Mouse (Mus musculus): Measurements from ENCODE around the gene Hist1h4f. TPM values are rescaled to one million over a fixed set of nuclear protein-coding genes. Genes with fewer than 3 reads are reported as not detected.

Hist1h4f gene
- not detected for polyA plus RNA-seq (2017; shearing (Covaris generic))

GRCm38 (mm10) chr13:23551146-23551834 lies at the start of gene Hist1h4f:
Gene Hist1h4f, minus strand, starts transcription at chr13:23551648.

GRCm38 (mm10) chr13:23581408-23582218 lies 30.2 kb upstream of the Hist1h4f start, which contains the start of gene Hist1h4d:
Gene Hist1h4d, plus strand, starts transcription at chr13:23581598.

GRCm38 (mm10) chr13:23575271-23575851 lies 23.9 kb upstream of the Hist1h4f start, which contains the start of gene Hist1h3d:
Gene Hist1h3d, plus strand, starts transcription at chr13:23575763.

GRCm38 (mm10) chr13:23573898-23574524 lies 22.6 kb upstream of the Hist1h4f start, which contains the start of the genes Hist1h2bf and Hist1h2ad:
Gene Hist1h2bf, minus strand, starts transcription at chr13:23574196.
Gene Hist1h2ad, plus strand, starts transcription at chr13:23574381.

GRCm38 (mm10) chr13:23571022-23571503 lies 19.6 kb upstream of the Hist1h4f start, which contains the start of the genes Hist1h2ae and Hist1h2bg:
Gene Hist1h2ae, minus strand, starts transcription at chr13:23571220.
Gene Hist1h2bg, plus strand, starts transcription at chr13:23571396.

GRCm38 (mm10) chr13:23561883-23562659 lies 10.6 kb upstream of the Hist1h4f start, which contains the start of gene Hist1h3e:
Gene Hist1h3e, minus strand, starts transcription at chr13:23562369.

GRCm38 (mm10) chr13:23552962-23553361 lies 1.5 kb upstream of the Hist1h4f start, which contains the start of gene Hist1h1d:
Gene Hist1h1d, plus strand, starts transcription at chr13:23553262.

GRCm38 (mm10) chr13:23543965-23544786 lies 7.3 kb downstream of the Hist1h4f start, which contains the start of gene Hist1h3f:
Gene Hist1h3f, plus strand, starts transcription at chr13:23544052.

GRCm38 (mm10) chr13:23542999-23543607 lies 8.3 kb downstream of the Hist1h4f start, which contains the start of gene Hist1h2bh:
Gene Hist1h2bh, minus strand, starts transcription at chr13:23543392.

GRCm38 (mm10) chr13:23535137-23536075 lies 16.0 kb downstream of the Hist1h4f start, which contains the start of gene Hist1h3g:
Gene Hist1h3g, plus strand, starts transcription at chr13:23535422.

GRCm38 (mm10) chr13:23533560-23534367 lies 17.7 kb downstream of the Hist1h4f start, which contains the start of gene Hist1h2af:
Gene Hist1h2af, plus strand, starts transcription at chr13:23533906.

GRCm38 (mm10) chr13:23530901-23531875 lies 20.3 kb downstream of the Hist1h4f start, which contains the start of gene Hist1h4h:
Gene Hist1h4h, plus strand, starts transcription at chr13:23531050.

